Mouse (Mus musculus): ENCODE results near the gene Gas2.
A peak's percentile ranks its signal among the peaks of the same experiment; 100 is the strongest.

GRCm38 (mm10) chr7:51979271-51979670 is 117.5 kb downstream of the Gas2 start:
- TF ChIP-seq CTCF (IDR thresholded peaks at IDR 0.05) (peak; percentile 78), EP300 (IDR thresholded peaks at IDR 0.05; ENCODE audit: insufficient read depth, low read depth, low read length) (no peak)
